Mouse (Mus musculus) C2C12 (cell line): Measurements from ENCODE around the gene Rtl10.

Experiments used
- CTCF ChIP-seq: IDR thresholded peaks from one replicate; pipeline ENCODE4 v1.5.1; 2011; ENCODE audit not compliant: control insufficient read depth, insufficient read depth, insufficient read length
- MAX ChIP-seq: IDR thresholded peaks from one replicate; pipeline ENCODE4 v1.6.1; 2011; ENCODE audit warnings: mild to moderate bottlenecking, control low read depth

GRCm38 (mm10) chr16:18471976-18472375 lies 26.7 kb upstream of the Rtl10 start:
- TF ChIP-seq CTCF (no peak), MAX (no peak)
